Mouse (Mus musculus): ENCODE results near the gene Epor.

DNA sequence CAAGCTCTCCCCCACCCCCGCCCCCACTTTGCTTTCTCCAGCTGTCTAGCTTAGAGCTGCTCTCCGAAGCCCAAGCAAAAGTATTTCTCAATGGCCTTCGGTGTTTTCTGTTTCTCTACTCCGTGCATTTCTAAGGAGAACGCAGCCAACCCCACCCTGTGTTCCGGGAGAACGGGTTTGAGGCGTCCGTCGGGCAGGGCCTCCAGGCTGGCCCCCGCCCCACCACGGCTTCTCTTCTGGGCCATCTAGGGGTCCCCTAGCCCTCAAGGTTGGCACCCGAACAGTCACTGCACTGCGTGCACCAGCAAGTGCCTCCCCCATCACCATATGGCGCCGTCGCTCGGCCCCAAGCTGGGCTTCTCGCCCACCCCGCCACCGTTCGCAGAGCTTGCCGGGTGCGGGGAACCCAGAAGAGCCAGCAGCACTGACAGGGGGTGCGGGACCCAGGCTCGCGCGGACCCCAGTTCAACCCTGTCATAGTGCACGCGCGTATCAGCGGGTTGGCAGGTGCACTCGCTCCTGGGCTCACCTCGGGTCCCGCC is 45.7 kb downstream of the Epor start:
- TF ChIP-seq POLR2A (IDR thresholded peaks at IDR 0.05; ENCODE audit: borderline replicate concordance, insufficient read depth, low read length) (no peak), CTCF (IDR thresholded peaks at IDR 0.05; ENCODE audit: borderline replicate concordance, insufficient read depth, low read depth, low read length) (no peak)
